Mouse (Mus musculus): ENCODE results near the gene Kif6.

GRCm38 (mm10) chr17:49736364-49736763 lies 121.4 kb downstream of the Kif6 start:
- TF ChIP-seq CTCF (IDR thresholded peaks at IDR 0.05; ENCODE audit: control insufficient read depth, insufficient read depth, low read length) (peak; percentile 16; the same call in 1 of the 2 replicates), POLR2A (IDR thresholded peaks at IDR 0.05; ENCODE audit: borderline replicate concordance, control insufficient read depth, low read depth, low read length) (no peak)

Data from bone marrow, adult 2 months (tissue).